Mouse (Mus musculus): ENCODE results near the gene Gmps.
A peak's percentile ranks its signal among the peaks of the same experiment; 100 is the strongest.

Gene Gmps

DNA sequence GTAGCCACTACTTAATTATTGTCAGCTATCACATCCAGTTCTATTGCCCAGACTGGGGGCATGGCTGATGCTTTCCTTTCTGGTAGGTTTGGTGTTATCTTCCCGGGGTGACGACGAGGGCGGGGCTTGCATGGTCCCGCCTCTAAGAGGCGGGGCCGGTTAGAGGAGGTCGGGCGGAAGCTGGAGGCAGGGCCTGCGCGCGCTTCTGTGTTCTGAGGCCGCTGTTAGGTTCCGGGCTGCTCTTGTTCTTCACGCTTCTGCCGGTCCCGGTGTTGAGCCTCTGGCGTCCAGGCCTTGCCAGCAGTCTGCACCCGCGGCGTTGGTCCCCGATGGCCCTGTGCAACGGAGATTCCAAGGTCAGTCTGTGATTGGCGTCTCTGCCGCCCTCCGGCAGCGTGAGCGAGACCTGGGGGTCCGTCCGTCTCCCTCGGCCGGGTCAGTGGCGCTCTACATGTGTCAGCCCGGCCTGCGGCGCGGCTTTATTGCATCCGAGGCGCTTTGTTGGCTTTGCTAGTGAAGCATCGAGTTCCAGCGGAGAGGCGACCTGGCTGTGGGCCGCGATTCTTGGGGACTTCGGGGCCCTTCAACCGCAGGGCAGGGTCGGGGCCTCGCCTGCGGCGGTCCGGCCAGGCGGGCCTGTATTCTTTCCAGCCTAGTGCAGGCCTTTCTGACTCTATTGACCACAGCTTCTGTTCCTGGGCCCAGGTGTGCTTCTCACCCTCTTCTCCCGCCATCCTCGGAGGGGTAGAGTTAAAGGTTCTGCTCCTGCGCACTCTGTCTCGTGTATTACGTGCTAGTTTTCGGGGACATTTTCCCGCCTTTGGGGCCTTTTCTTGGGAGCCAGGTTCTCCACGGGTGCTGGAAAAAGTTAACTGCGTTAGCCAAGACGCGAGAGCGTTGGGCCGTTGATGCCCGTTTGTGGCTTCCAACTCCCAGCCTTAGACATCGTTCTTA lies at the start of gene Gmps:
Gmps (plus strand) TSS at position 152 of the 954 bp plus-strand sequence.
- DNase-seq (ENCODE audit: low spot score in 2 of 2) = peak; percentile 84 to 90

DNA sequence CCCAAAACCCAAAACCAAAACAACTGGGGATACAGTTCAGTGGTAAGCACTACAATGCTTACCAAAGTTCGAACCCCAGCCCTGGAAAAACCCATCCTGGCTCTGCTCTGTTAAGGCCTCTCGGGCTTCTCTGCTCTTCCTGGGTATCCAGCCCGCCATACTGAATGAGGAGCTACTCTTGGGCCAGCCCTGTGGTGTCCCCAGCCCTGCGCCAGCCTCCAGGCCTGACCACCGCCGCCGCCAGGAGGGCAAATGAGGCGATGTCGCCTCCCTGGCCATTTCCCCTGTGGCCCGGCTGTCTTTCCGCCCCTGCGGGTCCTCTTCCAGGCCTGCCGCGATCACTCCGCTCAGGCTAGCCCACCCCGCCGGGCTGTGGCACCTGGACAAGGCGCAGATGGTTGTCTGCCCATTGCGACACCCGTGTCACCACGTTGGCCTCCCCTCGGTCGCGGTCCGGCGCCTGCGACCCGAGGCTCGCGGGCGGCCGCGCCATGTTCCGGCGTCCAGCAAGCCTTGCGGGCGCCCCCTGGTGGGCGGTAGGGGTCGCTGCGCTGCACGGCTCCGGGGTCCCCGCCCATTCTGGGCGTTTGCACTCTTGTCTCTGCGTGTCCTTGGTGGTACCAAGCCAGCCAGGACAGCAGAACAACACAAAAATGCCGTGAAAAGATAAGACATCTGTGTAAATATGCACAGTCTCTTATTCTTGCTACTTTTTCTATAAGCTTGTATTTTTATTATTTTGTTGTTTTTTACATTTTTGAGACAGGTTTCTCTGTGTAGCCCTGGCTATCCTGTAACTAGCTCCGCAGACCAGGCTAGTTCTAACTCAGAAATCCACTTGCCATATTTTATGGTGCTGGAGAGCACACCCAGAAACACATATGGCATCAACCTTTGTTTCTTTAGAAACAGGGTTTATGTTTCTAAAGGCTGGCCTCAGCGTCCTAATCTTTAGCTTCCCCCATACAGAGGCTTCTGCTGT lies 46.7 kb upstream of the Gmps start, which contains the start of gene E130311K13Rik:
E130311K13Rik (minus strand) TSS at position 595 of the 982 bp plus-strand sequence.
- peak; percentile 61 to 86 for DNase-seq (ENCODE audit: low spot score in 2 of 2)

DNA sequence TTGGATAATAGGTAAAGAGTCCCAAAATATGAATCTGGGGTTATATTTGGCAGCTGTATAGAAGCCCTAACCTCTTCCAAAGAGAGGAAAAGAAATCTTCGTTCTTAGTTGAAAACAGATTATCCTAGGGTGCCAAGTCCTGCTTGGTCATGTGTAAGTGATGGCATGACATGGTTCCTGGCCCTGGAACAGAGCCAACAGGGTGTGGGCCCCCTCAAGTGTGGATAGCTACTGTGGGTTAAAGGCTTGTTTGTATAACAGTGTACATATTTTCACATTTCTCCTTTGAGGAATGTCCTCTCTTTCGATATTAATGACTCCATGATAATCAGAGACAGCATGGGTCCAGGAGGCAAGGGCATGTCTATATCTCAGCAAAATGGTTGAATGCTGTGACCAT lies 37.0 kb upstream of the Gmps start:
- DNase-seq (ENCODE audit: low spot score in 2 of 2) = no peak

DNA sequence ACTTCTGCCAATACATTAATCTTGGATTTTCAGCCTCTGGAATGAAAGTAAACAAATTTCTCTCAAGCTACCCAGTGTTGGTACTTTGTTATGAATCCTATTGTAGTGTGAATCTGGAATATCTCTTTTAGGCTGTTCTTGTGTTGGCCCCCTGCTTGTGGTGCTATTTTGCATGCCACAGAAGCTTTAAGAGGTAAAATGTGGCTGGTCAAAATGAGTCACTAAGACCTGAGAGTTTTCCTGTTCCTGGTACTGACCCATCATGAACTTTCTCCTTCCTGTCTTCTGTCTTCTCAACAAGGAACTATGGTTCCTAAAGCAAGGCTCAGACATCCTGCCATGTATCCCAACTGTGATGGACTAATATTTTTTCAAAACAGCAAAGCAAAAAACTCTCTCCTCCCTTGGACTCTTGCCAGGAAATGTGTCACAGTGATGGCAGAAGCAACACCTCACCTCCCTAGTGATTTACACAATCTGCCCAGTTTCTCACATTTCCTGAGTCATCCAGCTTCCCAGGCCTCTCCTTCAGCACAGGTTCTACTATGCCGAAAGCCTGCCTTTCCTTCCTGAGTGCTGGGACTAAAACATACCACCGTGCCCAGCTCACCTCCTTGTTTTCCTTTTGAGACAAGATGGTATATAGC lies 34.6 kb upstream of the Gmps start:
- peak in 1 of 2 experiments; percentile 10 for DNase-seq (ENCODE audit: low spot score in 2 of 2)

DNA sequence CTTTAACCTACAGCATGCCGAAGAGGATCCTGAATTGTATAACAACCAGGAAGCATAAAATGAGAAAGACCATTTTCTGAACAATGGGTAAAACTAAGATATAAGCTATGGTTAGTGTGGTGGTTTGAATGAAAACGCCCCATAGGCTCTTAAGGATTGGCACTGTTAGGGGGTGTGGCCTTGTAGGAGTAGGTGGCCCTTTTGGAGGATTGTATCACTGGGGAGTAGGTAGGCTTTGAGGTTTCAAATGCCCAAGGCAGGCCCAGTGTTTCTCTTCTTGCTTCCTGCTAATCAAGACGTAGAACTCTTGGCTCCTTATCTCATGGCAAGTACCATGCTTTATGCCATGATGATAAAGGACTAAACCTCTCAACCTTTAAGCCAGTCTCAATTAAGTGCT lies 26.1 kb upstream of the Gmps start:
- DNase-seq (ENCODE audit: low spot score in 2 of 2) = no peak

DNA sequence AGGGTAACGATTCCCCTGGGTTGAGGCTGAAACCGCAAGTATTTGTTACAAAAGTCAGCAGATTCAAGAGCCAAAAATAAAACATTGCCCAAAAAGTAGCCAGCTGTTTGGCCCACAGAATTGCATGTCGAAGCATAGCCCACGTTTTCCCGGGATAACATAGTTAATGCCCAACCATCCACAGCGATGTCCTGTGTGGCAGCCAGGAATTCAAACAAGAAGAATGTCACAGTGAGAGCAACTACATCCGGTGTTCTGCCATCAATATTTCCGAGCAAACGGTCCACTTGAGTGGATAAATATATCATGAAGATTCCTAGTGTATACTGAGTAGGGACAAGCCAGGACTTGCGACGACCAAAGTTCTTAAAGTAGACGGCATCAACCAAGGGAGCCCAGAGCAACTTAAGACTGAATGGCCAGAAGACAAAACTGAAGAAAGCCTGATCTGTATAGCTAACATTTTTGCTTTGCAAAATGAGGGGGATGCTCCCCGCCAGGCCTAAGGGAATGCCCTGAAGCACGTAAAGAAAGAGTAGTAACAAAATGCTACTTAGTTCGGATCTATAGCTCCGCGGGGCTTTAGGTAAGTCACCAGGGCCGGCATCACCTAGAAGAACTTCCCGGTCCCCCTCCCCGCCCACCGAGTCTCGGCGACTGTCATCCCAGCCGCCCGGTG lies 12.3 kb upstream of the Gmps start:
- DNase-seq (ENCODE audit: low spot score in 2 of 2) = no peak

DNA sequence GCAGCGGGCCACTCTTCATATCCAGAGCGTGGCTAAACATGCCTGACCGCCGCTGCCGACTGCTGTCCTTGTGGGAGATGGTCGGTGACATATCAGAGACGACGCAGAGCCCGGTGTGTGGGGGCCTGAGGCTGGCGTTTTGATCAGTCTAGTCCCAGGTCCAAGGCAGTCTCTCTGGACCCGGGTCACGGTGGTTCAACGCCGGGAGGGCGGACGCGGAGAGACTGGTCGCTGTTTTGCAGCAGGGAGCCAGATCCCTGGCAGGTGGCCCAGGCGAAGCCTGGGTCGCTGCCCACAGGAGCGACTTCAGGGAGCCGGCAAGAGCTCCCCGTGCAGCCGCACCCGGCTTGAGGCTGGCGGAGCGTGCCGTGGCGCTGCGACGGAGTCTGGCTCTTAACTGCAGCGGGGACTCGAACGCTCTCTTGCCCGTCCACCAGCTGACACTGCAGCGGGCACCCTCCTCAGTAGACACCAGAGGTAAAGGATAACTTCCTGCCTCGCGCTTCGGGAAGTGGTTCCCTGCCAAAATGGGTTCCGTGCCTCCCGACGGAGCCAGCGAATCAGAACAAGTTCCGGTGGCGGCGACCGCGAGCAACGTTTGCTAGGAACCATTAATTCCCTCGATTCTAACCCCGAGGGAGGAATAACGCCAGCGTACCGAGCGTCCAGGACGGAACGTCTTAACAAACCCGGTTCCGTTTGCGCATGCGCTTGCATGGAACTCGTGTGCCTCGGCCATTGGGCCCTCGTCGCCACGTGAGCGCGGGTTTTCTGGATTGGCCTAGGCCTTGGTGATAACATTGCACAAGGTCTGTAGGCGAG lies 11.6 kb upstream of the Gmps start, which contains the start of gene Slc33a1:
Slc33a1 (minus strand) TSS at position 669 of the 822 bp plus-strand sequence.
- DNase-seq (ENCODE audit: low spot score in 2 of 2) = peak; percentile 99

DNA sequence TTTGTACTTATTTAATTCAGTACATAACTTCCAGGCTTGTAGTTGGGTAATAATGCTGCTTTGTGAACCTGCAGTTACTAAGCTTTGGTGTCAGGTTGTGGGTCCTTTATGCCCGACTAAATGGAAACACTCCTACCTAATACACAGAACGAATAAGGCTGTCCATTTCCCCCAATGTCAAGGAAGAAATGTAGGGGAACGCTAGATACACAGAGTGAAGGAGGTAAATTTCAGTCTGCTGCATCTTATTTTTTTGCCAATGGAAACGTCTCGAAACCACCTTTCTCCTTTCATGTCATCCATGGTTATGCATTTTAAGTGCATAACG lies 11.0 kb upstream of the Gmps start:
- DNase-seq (ENCODE audit: low spot score in 2 of 2) = no peak

DNA sequence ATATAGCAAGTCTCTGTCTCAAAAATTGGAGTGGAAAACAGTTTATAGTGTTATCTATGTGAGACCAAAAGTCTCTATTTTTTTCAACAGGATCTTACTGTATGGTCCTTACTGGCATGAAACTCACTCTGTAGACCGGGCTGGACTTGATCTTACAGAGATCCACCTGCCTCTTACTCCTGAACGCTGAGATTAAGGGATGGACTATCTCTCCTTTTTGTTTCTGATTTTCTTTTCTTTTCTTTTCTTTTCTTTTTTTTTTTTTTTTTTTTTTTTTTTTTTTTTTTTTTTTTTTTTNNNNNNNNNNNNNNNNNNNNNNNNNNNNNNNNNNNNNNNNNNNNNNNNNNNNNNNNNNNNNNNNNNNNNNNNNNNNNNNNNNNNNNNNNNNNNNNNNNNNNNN lies 10.0 kb upstream of the Gmps start:
- DNase-seq (ENCODE audit: low spot score in 2 of 2) = no peak

DNA sequence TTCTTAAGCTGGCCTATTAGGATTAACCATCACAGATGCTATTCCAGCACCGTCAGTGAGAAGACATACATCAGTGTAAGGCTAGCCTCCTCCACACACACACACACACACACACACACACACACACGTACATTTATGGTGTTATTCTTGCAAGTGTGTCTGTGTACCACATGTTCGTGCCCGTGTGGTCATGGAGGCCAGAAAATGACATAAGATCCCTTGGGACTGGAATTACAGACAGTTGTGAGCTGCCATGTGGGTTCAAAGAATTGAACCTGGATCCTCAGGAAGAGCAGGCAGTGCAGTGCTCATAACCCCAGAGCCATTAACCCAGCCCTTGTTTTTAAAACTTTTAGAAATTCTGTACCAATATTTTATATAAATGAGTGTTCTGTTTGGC lies 2.0 kb downstream of the Gmps start:
- no peak for DNase-seq (ENCODE audit: low spot score in 2 of 2)

DNA sequence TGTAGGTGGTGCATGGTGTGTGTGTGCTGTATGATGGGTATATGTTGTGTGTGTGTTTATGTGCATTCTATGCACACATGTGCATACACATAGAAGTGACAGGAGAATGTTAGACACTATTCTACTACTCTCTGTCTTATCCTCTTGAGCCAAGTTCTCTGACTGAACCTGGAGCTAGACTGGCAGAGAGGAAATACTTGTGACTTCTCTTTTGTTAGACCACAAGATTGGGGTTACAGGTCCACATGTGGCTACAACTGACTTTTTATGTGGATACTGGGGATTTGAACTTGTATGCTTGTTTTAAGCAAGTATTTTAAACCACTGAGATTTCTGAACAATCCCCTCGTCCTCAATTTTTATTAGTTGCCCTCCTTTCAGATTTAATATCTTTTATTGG lies 10.8 kb downstream of the Gmps start:
- no peak for DNase-seq (ENCODE audit: low spot score in 2 of 2)

DNA sequence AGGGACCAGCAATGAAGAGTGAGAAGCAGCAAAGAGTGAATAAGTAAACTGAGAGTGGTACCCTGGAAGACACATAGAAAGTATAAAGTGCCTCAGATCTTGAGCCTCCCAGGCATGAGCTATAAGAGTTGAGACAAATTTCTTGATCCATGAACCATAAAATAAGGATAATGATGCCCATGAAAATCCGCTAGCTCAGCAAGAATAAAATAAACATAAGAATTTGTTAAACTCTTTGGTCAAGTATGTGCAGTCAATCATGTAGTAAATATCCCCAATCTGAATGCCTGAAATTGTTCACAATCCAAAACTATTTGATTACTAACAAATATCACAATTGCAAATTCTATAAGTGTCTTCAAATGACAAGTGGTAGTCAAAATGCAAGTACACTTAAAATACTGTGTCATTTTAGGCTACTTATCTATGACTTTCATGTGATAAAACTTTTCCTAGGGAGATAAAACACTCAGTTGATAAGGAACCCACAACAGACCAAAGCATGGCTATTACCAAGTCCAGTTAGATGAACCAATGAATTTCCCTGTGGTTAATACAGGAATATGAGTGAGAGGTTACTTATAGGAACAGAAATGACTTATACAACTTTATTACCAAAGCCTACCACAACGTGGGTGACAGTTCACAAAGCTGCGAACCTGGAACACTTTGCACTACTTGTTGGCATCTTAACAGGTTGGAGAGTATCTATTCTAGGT lies 13.0 kb downstream of the Gmps start:
- no peak for DNase-seq (ENCODE audit: low spot score in 2 of 2)

DNA sequence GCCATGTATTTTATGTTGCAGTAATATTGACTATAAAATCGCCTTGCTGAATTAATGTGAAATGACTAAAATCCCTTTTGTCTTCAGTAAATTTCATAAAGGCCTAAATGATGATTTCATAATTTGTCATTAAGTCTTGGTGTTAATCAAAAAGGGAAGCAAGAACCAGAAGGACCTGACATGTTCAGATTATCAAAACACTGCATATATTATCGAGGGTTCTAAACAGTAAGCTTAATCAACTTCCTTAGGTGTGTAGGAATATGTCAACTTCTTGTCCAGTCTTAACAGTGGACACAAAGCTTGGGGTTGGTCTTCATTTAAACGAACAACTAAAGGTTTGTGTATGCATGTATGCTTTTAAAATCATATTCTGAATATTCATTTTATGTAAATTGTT lies 45.5 kb downstream of the Gmps start:
- no peak for DNase-seq (ENCODE audit: low spot score in 2 of 2)

DNA sequence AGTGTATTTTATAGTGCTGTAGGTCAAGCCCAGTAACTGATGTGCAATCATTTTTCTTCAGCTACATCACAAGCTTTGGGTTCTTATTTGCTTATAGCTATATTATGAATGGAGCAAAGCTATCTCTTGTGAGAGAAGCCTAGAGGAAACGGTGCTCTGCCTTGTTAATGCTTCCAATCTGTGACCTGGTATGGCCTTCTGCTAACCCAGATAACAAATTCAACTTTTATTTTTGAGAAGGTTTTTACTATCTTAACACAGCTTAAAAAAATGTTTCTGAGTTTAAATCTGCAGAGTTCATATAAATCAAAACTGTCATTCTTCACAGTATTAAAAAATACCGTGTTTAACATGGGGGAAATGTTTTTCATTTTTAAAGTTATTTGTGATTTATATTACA lies 46.0 kb downstream of the Gmps start:
- DNase-seq (ENCODE audit: low spot score in 2 of 2) = no peak

DNA sequence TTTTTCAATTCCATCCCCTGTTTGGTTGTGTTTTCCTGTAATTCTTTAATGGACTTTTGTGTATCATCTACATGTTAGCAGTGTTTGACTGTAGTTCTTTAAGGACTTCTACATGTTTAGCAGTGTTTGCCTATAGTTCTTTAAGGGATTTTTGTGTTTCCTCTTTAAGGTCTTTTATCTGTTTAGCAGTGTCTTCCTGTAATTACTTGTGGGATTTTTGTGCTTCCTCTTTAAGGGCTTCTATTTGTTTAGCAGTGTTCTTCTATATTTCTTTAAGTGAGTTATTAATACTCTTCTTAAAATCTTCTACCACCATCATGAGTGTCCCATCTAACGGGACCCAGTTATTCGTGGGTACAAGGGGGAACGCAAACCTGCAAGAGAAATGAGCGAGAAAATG lies 53.9 kb downstream of the Gmps start:
- no peak for DNase-seq (ENCODE audit: low spot score in 2 of 2)

DNA sequence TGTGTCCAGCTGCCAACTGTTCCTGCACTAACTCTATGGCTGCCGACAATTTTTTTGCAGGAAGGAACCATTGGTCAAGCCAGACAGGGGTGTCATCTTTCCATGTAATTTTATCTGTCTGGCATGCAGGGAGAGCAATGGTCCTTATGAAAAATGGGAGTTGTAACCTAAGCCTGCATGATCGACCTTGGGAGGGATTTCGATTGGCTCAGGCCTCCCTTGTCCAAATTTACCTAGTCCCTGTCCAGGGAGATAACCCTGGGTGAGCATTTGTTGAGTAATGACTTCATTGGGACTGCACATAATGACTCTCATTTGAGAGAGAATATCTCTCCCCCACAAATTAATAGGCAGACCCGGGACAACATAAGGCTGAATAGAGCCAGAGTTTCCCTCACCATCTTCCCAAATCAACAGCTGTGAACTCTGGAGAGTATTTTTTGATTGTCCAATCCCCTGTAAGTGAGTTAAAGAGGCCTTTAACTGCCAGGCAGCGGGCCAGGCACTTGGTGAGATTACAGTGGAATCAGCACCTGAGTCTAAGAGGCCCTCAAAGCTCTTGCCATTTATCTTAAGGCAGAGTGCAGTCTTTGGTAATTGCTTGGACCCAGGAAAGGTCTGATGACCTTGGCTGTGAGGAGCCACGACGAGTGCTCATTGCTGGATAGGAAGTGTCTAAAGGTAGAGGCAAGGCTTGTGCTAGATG lies 62.4 kb downstream of the Gmps start:
- DNase-seq (ENCODE audit: low spot score in 2 of 2) = no peak

DNA sequence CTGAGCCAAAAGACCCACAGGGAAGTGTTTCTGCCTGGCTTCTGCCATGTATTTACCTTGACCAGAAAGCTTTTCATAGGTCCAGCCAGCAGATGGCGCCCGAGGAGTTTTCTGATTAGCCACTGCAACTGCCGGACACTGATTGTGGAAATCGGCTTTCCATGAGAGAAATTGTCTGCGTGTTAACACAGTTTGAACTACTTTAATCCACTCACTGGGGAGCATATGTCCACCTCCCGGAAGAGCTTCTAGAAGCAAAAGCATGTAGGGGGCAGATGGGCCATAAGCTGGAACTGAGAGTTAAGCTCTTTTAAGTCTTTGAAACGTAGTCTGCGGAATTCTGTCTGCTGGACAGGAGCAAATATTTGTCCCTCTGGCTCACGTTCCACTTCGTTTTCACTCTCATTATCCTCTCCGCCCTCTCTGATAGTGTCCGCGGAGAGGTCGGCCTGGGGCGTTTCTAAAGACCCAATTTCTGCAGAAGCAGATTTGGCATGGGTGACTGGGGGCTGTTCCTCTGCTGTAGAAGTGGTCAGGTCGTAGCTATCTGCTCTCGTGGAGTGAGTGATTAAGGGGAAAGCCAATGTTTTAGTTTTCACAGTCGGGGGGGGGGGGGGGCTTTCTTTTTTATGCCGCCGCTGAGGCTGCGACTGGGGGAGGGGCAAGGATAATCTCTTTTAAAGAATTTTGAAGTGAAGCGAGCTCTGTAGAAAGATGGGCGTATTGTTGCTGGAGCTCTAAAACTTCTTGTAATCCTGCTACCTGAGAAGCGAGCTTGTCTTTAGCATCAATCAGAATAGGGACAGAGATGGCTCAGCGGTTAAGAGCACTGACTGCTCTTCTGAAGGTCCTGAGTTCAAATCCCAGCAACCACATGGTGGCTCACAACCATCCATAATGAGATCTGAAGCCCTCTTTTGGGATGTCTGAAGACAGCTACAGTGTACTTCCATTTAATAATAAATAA lies 64.2 kb downstream of the Gmps start:
- DNase-seq (ENCODE audit: low spot score in 2 of 2) = peak; percentile 60 to 90

Data from frontal cortex, postnatal 14 days (tissue).